Mouse (Mus musculus): ENCODE data around the gene Ergic2.

The Ergic2 gene

DNA sequence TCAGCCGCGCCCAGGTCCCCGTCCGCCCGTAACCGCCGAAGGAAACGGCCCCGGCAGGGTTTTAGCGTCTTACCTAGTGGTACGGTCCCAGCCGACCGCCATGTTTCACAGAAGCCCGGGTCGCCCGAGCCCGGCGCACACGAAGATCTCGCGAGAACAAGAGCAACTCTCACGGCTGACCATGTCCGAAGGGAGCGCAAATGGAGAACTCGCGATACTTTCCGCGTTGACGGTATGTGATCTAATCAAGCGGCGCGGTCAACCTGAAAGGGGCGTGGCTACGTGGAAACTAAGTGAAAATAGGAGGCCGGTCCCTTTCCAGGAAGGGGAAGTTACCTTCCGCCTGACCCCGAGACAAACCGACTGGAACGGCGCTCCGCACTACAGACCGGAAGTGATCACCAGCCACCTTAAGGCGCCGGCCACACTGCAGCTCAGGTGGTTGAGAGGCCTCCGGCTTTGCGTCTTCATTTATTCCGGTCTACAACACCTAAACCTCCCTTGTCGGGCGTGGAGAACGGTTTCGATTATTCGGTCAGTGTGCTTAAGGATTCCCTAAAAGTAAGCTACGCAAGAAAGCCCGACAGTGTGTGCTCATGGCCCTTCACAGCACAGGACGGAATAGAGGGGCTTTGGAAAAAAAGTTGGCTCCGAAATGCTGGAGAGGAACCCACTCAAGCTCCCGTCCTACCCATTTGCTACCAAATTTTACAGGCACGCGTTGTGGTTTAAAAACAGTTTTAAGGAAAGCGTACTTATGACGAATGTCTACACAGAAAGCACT is at the start of gene Ergic2:
Gene Ergic2 (minus strand): TSS at position 478 of the 784 bp plus-strand sequence.
- DNase-seq = peak; percentile 98

GRCm38 (mm10) chr6:148260729-148261101 is 48.5 kb upstream of the Ergic2 start:
- no peak for DNase-seq

DNA sequence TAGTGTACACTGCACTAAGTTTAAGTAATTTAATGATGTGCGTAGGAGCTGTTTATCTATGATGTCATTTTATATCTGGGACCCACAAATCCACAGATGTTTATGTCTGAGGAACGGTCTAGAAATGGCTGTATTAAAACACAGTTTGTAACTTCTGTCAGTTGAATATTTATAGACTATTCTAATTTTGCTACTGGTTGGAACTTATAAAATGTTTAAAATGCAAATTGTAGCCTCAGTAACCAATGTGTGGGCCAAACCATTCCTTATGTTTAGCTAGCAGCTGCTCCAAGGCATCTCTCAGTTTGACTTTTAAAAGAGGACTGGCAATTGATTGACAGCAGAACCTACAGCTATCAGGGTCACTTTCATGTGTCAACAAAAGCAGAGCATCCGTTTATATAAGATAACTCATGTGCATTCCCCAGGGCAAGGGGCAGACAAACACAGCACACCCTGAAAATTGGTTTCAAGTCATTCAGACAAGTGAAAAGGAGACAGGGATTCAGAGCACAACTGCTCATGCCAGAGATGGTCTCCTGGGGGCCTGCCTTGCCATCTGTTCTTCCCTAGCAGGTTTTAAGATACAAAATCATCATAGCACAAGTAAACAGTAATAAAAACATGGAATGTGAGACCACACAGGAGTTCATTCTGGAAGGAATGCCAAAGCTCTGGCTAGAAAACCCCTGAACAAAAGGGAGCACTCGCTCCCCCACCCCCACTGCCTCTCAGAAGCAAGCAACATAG is 48.0 kb upstream of the Ergic2 start:
- DNase-seq = no peak

DNA sequence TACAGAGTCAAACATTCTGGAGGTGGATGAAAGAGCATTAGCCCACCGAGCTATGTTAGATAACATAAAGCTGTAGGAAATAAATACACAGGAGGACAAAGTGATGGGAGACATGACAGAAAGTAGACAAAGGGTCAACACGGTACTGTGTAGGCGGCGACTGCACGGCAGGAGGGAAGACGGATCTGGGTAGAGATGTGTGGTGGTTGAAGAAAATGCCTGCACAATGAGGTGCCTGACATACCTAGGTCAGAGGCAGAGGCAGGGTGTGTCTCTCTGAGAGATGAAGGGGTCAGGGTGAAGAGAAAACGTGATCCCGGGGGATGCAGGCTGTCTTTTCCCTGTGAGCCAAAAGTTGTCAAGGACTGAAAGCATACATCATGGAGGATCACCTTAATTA is 46.9 kb upstream of the Ergic2 start:
- DNase-seq = no peak

DNA sequence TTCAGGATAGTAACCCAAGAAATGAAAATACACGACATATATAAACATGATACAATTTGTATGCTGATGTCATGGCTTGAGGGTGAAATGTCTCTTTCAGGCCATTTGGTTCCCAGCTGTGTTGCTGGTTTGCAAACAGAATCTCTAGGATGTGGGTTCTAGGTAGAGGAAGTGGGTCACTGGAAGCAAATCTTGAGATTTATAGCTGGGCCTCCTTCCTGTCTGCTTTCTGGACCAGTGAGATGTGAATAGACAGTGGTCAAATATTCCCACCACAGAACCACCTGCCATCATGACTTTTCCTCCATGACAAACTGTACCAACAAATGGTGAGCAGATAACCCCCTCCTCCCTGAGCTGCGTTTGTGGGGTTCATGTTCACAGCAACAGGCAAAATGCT is 45.6 kb upstream of the Ergic2 start:
- no peak for DNase-seq

- no peak for DNase-seq
Observed at GRCm38 (mm10) chr6:148256109-148256508, 43.9 kb upstream of the Ergic2 start.

DNA sequence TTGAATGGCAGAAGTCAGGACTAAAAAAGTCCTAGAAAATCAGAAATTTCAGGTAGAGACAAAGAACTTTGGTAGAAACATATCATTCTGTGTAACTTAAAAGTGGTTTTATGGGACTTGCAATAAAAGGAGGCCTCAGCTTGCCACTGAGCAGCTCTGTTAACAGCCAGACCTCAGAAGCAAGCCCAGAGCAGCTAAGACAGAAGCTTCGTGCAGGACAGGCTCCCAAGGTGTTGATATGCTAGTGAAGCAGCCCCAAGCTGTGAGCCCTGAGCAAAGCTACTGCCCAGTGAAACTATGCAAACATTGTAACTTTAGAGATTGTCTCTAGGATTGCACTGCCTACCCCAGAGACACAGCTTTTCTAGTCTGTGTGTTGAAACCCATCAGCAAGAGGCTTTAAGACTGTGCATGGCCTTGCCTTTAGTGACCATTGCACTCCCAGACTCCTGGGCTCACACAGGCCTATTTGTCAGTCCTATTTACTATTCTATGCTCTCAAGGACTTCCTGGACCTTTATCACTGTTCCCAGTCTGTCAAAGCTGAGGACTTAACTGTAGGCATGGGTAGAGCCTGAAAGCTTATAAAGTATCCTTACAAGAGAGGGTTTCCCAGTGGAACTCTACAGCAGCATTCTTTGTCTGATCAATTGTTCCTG is 43.4 kb upstream of the Ergic2 start:
- no peak for DNase-seq

GRCm38 (mm10) chr6:148249221-148249620 is 37.0 kb upstream of the Ergic2 start:
- DNase-seq = no peak

GRCm38 (mm10) chr6:148248625-148249024 is 36.5 kb upstream of the Ergic2 start:
- peak; percentile 9 for DNase-seq

GRCm38 (mm10) chr6:148246544-148246943 is 34.4 kb upstream of the Ergic2 start:
- DNase-seq = no peak

DNA sequence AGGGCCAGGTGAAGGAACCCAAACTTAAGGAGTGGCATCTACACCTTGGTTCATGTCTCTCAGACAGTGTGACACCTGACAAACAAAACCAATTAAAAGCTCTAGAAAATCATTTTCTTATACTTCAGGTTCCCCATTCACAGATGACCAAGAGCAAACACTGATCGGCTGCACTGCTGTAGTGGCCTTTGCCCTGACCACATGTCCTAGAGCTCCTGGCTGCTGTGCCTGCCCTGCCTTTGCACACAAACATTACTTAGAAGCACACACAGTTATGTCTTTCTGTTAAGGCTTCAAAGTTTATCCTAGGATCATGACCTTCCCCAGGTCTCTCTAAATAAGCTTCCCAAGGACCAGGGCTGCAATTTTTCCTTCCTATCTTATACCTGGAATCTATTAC is 32.7 kb upstream of the Ergic2 start:
- DNase-seq = no peak

- no peak for DNase-seq
Observed at GRCm38 (mm10) chr6:148242304-148242703, 30.1 kb upstream of the Ergic2 start.

- no peak for DNase-seq
Observed at GRCm38 (mm10) chr6:148241685-148242084, 29.5 kb upstream of the Ergic2 start.

GRCm38 (mm10) chr6:148239311-148239710 is 27.1 kb upstream of the Ergic2 start:
- DNase-seq = no peak

- DNase-seq = no peak
Observed at GRCm38 (mm10) chr6:148237453-148237852, 25.3 kb upstream of the Ergic2 start.

GRCm38 (mm10) chr6:148234105-148234828 is 22.1 kb upstream of the Ergic2 start:
- no peak for DNase-seq

DNA sequence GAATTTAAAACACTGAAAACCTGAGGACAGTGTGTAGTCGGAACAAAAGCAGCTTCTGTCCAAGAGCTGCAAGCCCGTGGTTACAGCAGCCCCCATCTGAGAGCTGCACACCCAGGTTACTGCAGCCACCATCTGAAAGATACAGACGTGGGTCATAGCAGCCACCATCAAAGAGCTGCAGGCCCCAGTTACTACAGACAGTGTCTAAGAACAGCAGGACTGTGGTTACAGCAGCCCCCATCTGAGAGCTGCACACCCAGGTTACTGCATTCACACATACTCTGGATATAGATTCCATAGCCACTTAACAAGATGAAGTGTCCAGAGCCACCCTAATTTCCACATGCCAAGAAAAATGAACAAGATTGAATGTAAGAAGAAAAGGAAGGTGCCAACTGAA is 15.4 kb upstream of the Ergic2 start:
- DNase-seq = no peak

DNA sequence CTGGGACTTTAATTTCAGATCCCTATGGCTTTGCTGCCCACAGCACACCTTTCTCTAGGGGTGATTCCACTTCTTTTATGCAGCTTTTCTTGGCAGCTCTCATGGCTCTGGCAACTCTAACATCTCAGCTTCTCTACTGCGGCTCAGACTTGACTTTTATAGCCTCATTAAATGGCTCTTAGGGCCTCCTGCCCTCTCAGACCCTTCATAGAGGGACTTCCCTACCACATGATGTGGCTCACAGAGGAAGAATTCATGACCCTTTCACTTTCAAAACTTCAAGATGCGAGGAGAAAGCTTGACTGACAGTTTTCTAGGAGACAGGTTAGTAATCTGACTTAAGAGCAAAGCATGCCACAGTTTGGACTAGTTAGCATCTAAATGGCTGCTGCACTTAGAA is 10.5 kb upstream of the Ergic2 start:
- no peak for DNase-seq

DNA sequence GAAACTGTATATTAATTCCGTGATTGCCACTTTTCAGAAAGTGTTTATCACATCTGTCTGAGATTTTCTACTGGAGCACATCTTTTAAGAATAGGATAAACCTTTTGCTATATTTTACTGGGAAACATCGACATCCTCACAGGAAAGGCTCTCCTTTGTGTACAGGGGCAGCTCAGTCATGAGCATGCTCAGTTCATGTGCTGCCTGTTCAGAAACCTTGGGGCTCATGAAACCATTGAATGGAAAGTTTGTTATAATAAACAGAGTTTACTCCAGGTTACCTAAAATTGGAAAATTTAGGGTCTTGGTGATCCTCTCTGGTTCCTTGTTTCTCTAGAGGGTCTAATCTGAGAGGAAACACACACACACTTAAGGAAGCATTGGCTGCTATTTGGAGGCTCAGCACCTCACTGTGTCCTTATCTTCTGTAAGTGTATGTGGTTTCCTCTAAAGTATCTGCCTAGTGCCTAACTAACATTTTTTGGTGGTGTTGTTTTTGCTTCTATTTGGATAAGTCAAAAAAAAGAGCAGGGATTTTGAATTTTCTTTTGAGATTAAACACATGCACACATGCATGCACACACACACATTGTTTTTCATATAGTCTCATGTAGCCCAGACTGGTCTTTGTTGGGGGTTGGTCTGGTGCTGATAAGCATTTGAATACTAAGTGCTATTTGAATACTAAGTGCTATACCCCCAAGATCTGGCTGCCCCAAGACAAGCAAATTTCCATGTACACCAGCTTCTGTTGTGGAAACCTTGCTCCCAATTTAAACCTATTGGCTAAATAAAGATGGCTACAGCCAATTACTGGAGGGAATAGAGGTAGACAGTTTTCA is 6.3 kb upstream of the Ergic2 start:
- no peak for DNase-seq

- no peak for DNase-seq
Observed at GRCm38 (mm10) chr6:148216752-148217151, 4.6 kb upstream of the Ergic2 start.

DNA sequence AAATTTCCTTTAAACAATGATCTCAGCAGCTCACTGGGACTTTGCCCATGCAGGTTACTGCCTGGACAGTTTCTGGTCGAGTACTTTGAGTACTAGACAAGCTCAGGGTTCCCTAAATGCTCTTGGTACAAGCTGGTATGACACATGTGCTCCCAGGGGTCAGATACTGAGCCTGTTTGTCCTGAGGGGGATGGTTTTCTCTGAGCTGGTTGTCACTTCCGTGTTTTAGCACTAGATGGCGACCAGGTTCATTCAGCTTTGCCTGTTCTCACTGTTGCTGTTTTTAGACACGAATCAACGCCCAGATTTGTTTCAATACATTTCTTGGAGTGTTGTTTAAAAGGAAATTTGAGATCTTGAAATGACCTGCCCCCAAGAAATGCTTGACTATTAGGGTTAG is 2.6 kb upstream of the Ergic2 start:
- DNase-seq = peak; percentile 18

- no peak for DNase-seq
Observed at GRCm38 (mm10) chr6:148211391-148211876, 740 bp downstream of the Ergic2 start.

Data from cerebellum, adult 8-10 months (tissue).